Mouse (Mus musculus): ENCODE results near the gene Clcc1. TPM values are rescaled to one million over a fixed set of nuclear protein-coding genes. Genes with fewer than 3 reads are reported as not detected.
"Not testable (repeated sequence)": the region's sequence is repeated elsewhere in the genome, so short reads cannot be mapped to it uniquely, and the experiment has no call there.

The Clcc1 gene
- 21.4 and 29.2 TPM in 2 replicates for polyA plus RNA-seq (2012; rRNA removed)

- peak; percentile 79 to 94 for DNase-seq (ENCODE audit: low read depth in 1 of 2, low spot score in 2 of 2)
- H3K4me3 ChIP-seq (ENCODE audit: extremely low read depth, insufficient read depth, insufficient read length), result peak within 1 kb of the TSS; percentile 90
- peak within 1 kb of the TSS; percentile 73 for H3K27ac ChIP-seq (ENCODE audit: insufficient read depth, low read length)
- no peaks in the 10 kb centered on the region for H3K27me3 ChIP-seq (ENCODE audit: control insufficient read depth, insufficient read depth, low read length)
- TF ChIP-seq CTCF (IDR thresholded peaks at IDR 0.05; ENCODE audit: extremely low read depth, insufficient read depth, insufficient read length, insufficient replicate concordance) (no peak), POLR2A (IDR thresholded peaks at IDR 0.05; ENCODE audit: low read depth, low read length) (peak; percentile 82)
- H3K4me1 ChIP-seq (ENCODE audit: control insufficient read depth, insufficient read depth, insufficient read length), result no peaks in the 10 kb centered on the region; the same call in 1 of the 2 replicates
- whole genome bisulfite sequencing, result under 1% methylated on average over 57 of the region's 57 CpGs
- no peaks in the 10 kb centered on the region for H3K36me3 ChIP-seq (ENCODE audit: control insufficient read depth, insufficient read depth, low read length)
Measured at GRCm38 (mm10) chr3:108653710-108654379, at the start of gene Clcc1. Gene Clcc1 (plus strand): TSS chr3:108653913.

- TF ChIP-seq POLR2A (IDR thresholded peaks at IDR 0.05; ENCODE audit: low read depth, low read length) (no peak), CTCF (IDR thresholded peaks at IDR 0.05; ENCODE audit: extremely low read depth, insufficient read depth, insufficient read length, insufficient replicate concordance) (no peak)
- peak; percentile 8 to 16 for DNase-seq (ENCODE audit: low read depth in 1 of 2, low spot score in 2 of 2)
- WGBS, result 6% methylated on average over 3 of the region's 3 CpGs
- Histone ChIP-seq H3K27me3 (ENCODE audit: control insufficient read depth, insufficient read depth, low read length) (no peaks in the 10 kb centered on the region), H3K27ac (ENCODE audit: insufficient read depth, low read length) (no peak overlapping the region), H3K36me3 (ENCODE audit: control insufficient read depth, insufficient read depth, low read length) (peaks cover 3% of the 10 kb centered on the region; the same call in 1 of the 2 replicates), H3K4me3 (ENCODE audit: extremely low read depth, insufficient read depth, insufficient read length) (no peak overlapping the region), H3K4me1 (ENCODE audit: control insufficient read depth, insufficient read depth, insufficient read length) (0 out of 2 replicates have a peak, but pooled peaks cover 3% of the 10 kb centered on the region)
Measured at GRCm38 (mm10) chr3:108608906-108609305, 44.8 kb upstream of the Clcc1 start.

- no peaks in the 10 kb centered on the region for H3K27me3 ChIP-seq (ENCODE audit: control insufficient read depth, insufficient read depth, low read length)
- no peaks in the 10 kb centered on the region for H3K4me1 ChIP-seq (ENCODE audit: control insufficient read depth, insufficient read depth, insufficient read length)
- no peak overlapping the region for H3K27ac ChIP-seq (ENCODE audit: insufficient read depth, low read length)
- WGBS, result 96% methylated on average over 5 of the region's 5 CpGs
- DNase-seq (ENCODE audit: low read depth in 1 of 2, low spot score in 2 of 2), result no peak
- peaks cover 3% of the 10 kb centered on the region for H3K36me3 ChIP-seq (ENCODE audit: control insufficient read depth, insufficient read depth, low read length)
- TF ChIP-seq POLR2A (IDR thresholded peaks at IDR 0.05; ENCODE audit: low read depth, low read length) (no peak), CTCF (IDR thresholded peaks at IDR 0.05; ENCODE audit: extremely low read depth, insufficient read depth, insufficient read length, insufficient replicate concordance) (no peak)
- no peak overlapping the region for H3K4me3 ChIP-seq (ENCODE audit: extremely low read depth, insufficient read depth, insufficient read length)
Measured at GRCm38 (mm10) chr3:108634761-108635160, 19.0 kb upstream of the Clcc1 start.

GRCm38 (mm10) chr3:108639412-108639811 lies 14.3 kb upstream of the Clcc1 start:
- WGBS, result 75% methylated on average over 4 of the region's 4 CpGs
- Histone ChIP-seq H3K4me3 (ENCODE audit: extremely low read depth, insufficient read depth, insufficient read length) (no peak overlapping the region), H3K36me3 (ENCODE audit: control insufficient read depth, insufficient read depth, low read length) (peaks cover 3% of the 10 kb centered on the region), H3K4me1 (ENCODE audit: control insufficient read depth, insufficient read depth, insufficient read length) (no peaks in the 10 kb centered on the region), H3K27ac (ENCODE audit: insufficient read depth, low read length) (no peak overlapping the region), H3K27me3 (ENCODE audit: control insufficient read depth, insufficient read depth, low read length) (no peaks in the 10 kb centered on the region)
- TF ChIP-seq CTCF (IDR thresholded peaks at IDR 0.05; ENCODE audit: extremely low read depth, insufficient read depth, insufficient read length, insufficient replicate concordance), result peak; percentile 20; the same call in 1 of the 2 replicates
- TF ChIP-seq POLR2A (IDR thresholded peaks at IDR 0.05; ENCODE audit: low read depth, low read length), result no peak
- DNase-seq (ENCODE audit: low read depth in 1 of 2, low spot score in 2 of 2), result no peak

GRCm38 (mm10) chr3:108640998-108641397 lies 12.7 kb upstream of the Clcc1 start:
- no peak for DNase-seq (ENCODE audit: low read depth in 1 of 2, low spot score in 2 of 2)
- peaks cover 3% of the 10 kb centered on the region for H3K36me3 ChIP-seq (ENCODE audit: control insufficient read depth, insufficient read depth, low read length)
- H3K4me3 ChIP-seq (ENCODE audit: extremely low read depth, insufficient read depth, insufficient read length), result no peak overlapping the region
- no peaks in the 10 kb centered on the region for H3K4me1 ChIP-seq (ENCODE audit: control insufficient read depth, insufficient read depth, insufficient read length)
- H3K27me3 ChIP-seq (ENCODE audit: control insufficient read depth, insufficient read depth, low read length), result no peaks in the 10 kb centered on the region
- no peak overlapping the region for H3K27ac ChIP-seq (ENCODE audit: insufficient read depth, low read length)
- no peak for TF ChIP-seq CTCF (IDR thresholded peaks at IDR 0.05; ENCODE audit: extremely low read depth, insufficient read depth, insufficient read length, insufficient replicate concordance)
- no peak for TF ChIP-seq POLR2A (IDR thresholded peaks at IDR 0.05; ENCODE audit: low read depth, low read length)
- 91% methylated on average over 4 of the region's 4 CpGs for WGBS

- no peak for DNase-seq (ENCODE audit: low read depth in 1 of 2, low spot score in 2 of 2)
- Histone ChIP-seq H3K4me3 (ENCODE audit: extremely low read depth, insufficient read depth, insufficient read length) (no peak overlapping the region), H3K27ac (ENCODE audit: insufficient read depth, low read length) (no peak overlapping the region), H3K36me3 (ENCODE audit: control insufficient read depth, insufficient read depth, low read length) (peaks cover 3% of the 10 kb centered on the region), H3K4me1 (ENCODE audit: control insufficient read depth, insufficient read depth, insufficient read length) (no peaks in the 10 kb centered on the region), H3K27me3 (ENCODE audit: control insufficient read depth, insufficient read depth, low read length) (no peaks in the 10 kb centered on the region)
- TF ChIP-seq POLR2A (IDR thresholded peaks at IDR 0.05; ENCODE audit: low read depth, low read length), result no peak
- no peak for TF ChIP-seq CTCF (IDR thresholded peaks at IDR 0.05; ENCODE audit: extremely low read depth, insufficient read depth, insufficient read length, insufficient replicate concordance)
- WGBS, result 84% methylated on average over 3 of the region's 3 CpGs
Measured at GRCm38 (mm10) chr3:108644856-108645255, 8.9 kb upstream of the Clcc1 start.

- 93% methylated on average over 7 of the region's 7 CpGs for WGBS
- Histone ChIP-seq H3K36me3 (ENCODE audit: control insufficient read depth, insufficient read depth, low read length) (peaks cover 3% of the 10 kb centered on the region), H3K4me3 (ENCODE audit: extremely low read depth, insufficient read depth, insufficient read length) (no peak overlapping the region), H3K27me3 (ENCODE audit: control insufficient read depth, insufficient read depth, low read length) (no peaks in the 10 kb centered on the region), H3K4me1 (ENCODE audit: control insufficient read depth, insufficient read depth, insufficient read length) (no peaks in the 10 kb centered on the region), H3K27ac (ENCODE audit: insufficient read depth, low read length) (no peak overlapping the region)
- DNase-seq (ENCODE audit: low read depth in 1 of 2, low spot score in 2 of 2), result no peak
- TF ChIP-seq POLR2A (IDR thresholded peaks at IDR 0.05; ENCODE audit: low read depth, low read length) (no peak), CTCF (IDR thresholded peaks at IDR 0.05; ENCODE audit: extremely low read depth, insufficient read depth, insufficient read length, insufficient replicate concordance) (no peak)
Measured at GRCm38 (mm10) chr3:108646036-108646435, 7.7 kb upstream of the Clcc1 start.

GRCm38 (mm10) chr3:108647681-108648080 lies 6.0 kb upstream of the Clcc1 start:
- 81% methylated on average over 5 of the region's 5 CpGs for whole genome bisulfite sequencing
- not testable (repeated sequence) for DNase-seq (ENCODE audit: low read depth in 1 of 2, low spot score in 2 of 2); H3K27ac ChIP-seq (ENCODE audit: insufficient read depth, low read length); H3K4me1 ChIP-seq (ENCODE audit: control insufficient read depth, insufficient read depth, insufficient read length); H3K4me3 ChIP-seq (ENCODE audit: extremely low read depth, insufficient read depth, insufficient read length); H3K27me3 ChIP-seq (ENCODE audit: control insufficient read depth, insufficient read depth, low read length); H3K36me3 ChIP-seq (ENCODE audit: control insufficient read depth, insufficient read depth, low read length)
